Mouse (Mus musculus) small intestine, adult 2 months (tissue): Measurements from ENCODE around the gene Gm37240.

Experiments
- CTCF ChIP-seq: fragments of 200-500 bp; IDR thresholded peaks from 2 replicates; pipeline ENCODE4 v1.5.1; 2012; ENCODE audit warnings: low read depth, mild to moderate bottlenecking, control low read depth, inconsistent platforms, low read length, moderate library complexity, mixed read lengths; ENCODE audit not compliant: insufficient replicate concordance, insufficient read length; ENCODE audit errors: extremely low read depth
- POLR2A ChIP-seq: fragments of 200-500 bp; IDR thresholded peaks from 2 replicates; pipeline ENCODE4 v1.6.1; 2012; ENCODE audit warnings: low read depth, mild to moderate bottlenecking, control low read depth, inconsistent platforms, low read length, moderate library complexity

DNA sequence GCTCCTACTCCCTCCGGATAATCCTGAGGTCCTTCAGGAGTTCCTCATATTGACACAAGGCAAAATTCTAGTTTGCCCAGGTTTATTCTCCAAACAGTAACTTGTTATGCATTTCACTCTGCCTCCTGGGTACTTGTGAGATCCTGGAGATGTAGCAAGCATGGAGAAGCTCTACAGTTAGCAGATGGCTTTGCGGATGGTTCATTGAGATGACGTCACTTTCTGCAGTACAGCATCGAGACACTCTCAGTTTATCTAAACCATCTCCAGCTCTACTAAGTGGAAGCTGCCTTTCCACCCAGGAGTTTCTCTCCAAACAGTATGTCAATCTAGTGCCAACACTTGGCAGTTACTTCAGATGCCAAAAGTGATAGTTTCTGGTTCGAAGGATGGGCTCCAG, 444.5 kb downstream of the Gm37240 start:
- no peak for TF ChIP-seq CTCF
- TF ChIP-seq POLR2A, result no peak
